Mouse (Mus musculus) Muller cell, postnatal 12 days (primary cell): ENCODE measurements around the gene Sla2.
"Not testable (repeated sequence)": the region's sequence is repeated elsewhere in the genome, so short reads cannot be mapped to it uniquely, and the experiment has no call there.

Source experiments
- DNase-seq: peaks from one replicate; pipeline ENCODE4 v3.0.0-alpha.2; 2015; ENCODE audit errors: inconsistent ontology term

Sla2 gene

GRCm38 (mm10) chr2:156868994-156869393, 18.0 kb downstream of the Sla2 start:
- DNase-seq = no peak

- no peak for DNase-seq
These were observed 22.5 kb downstream of the Sla2 start for GRCm38 (mm10) chr2:156864481-156864880.

- DNase-seq = peak; percentile 67
These were observed 23.4 kb downstream of the Sla2 start for GRCm38 (mm10) chr2:156863487-156864160.

- peak; percentile 99 for DNase-seq
These were observed 24.1 kb downstream of the Sla2 start, which contains the start of gene Rab5if for GRCm38 (mm10) chr2:156862772-156863486. TSS of gene Rab5if (plus strand) at chr2:156863128.

- peak; percentile 69 for DNase-seq
These were observed 24.8 kb downstream of the Sla2 start for GRCm38 (mm10) chr2:156862041-156862717.

- no peak for DNase-seq
These were observed 28.3 kb downstream of the Sla2 start for GRCm38 (mm10) chr2:156858671-156859070.

- no peak for DNase-seq
These were observed 29.2 kb downstream of the Sla2 start, which contains the start of gene 4930518I15Rik for GRCm38 (mm10) chr2:156857835-156858234. TSS of gene 4930518I15Rik (minus strand) at chr2:156857946.

GRCm38 (mm10) chr2:156857385-156857791, 29.6 kb downstream of the Sla2 start:
- DNase-seq = no peak

- DNase-seq = no peak
These were observed 30.7 kb downstream of the Sla2 start for GRCm38 (mm10) chr2:156856311-156856710.

- DNase-seq = peak; percentile 43
These were observed 32.8 kb downstream of the Sla2 start for GRCm38 (mm10) chr2:156853999-156854771.

- not testable (repeated sequence) for DNase-seq
These were observed 33.4 kb downstream of the Sla2 start for GRCm38 (mm10) chr2:156853584-156853983.

GRCm38 (mm10) chr2:156850505-156850904, 36.5 kb downstream of the Sla2 start:
- DNase-seq = no peak

- DNase-seq = no peak
These were observed 38.3 kb downstream of the Sla2 start for GRCm38 (mm10) chr2:156848526-156849182.

- peak; percentile 79 for DNase-seq
These were observed 39.3 kb downstream of the Sla2 start for GRCm38 (mm10) chr2:156847653-156848052.

- no peak for DNase-seq
These were observed 42.3 kb downstream of the Sla2 start for GRCm38 (mm10) chr2:156844715-156845114.

GRCm38 (mm10) chr2:156843331-156843730, 43.7 kb downstream of the Sla2 start:
- no peak for DNase-seq

- no peak for DNase-seq
These were observed 44.3 kb downstream of the Sla2 start for GRCm38 (mm10) chr2:156842711-156843110.

- peak; percentile 62 for DNase-seq
These were observed 44.9 kb downstream of the Sla2 start for GRCm38 (mm10) chr2:156841841-156842706.

GRCm38 (mm10) chr2:156841028-156841840, 45.8 kb downstream of the Sla2 start:
- peak; percentile 82 for DNase-seq
